23 mouse cellular contexts compared by ENCODE assay signal in the genomic region with DNA sequence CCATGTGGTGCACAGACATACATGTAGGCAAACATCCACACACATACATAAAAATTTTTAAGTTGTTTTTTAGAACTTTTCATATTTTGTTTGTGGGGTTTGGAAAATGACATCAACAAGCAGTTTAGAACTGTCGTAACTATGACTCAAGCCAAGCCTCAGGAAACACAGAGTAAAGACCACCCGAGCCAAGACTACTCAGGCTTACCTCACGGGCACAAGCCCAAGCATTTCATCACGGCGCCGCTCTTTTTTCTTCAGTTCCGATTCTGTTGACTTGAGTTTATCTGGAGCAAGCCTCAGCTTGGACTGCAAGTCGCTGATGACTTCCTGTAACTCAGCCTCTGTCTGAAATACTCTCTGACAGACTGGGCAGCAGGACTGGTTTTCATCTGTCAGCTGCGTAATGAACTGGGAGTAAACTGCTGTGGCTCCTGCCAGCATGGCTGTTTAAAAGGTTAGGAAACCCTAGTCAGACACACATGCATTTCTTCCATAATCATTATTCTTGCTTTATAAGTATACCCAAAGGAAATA. TPM values are rescaled to one million over a fixed set of nuclear protein-coding genes. Genes with fewer than 3 reads are reported as not detected.
DNase-seq lines count a peak whose midpoint lies in the region; ATAC-seq lines count a peak whose summit lies in the region.
"Had no signal": no experiment of that assay in that cellular context is flagged by ENCODE, and none has a peak within 500 bp of the region (broad histone marks: within the 10 kb centered on the region; RNA-seq: fewer than 3 reads in every experiment).

No protein-coding gene starts in this region.

- WGBS in heart, embryonic 16.5 days: 40% methylated on average over 9 of the region's 9 CpGs
- 62% methylated on average over 9 of the region's 9 CpGs for WGBS in lung, embryonic 15.5 days
- WGBS in forebrain, embryonic 12.5 days: 93% methylated on average over 9 of the region's 9 CpGs

- DNase-seq in 416B (ENCODE audit: low read depth): peak; percentile 19
- DNase-seq in gonadal fat pad, adult 2 months (ENCODE audit: low read depth): peak; percentile 36
- no peak for DNase-seq in left cerebral cortex, adult 18-20 months (ENCODE audit: low spot score in 2 of 2)
- no peak for DNase-seq in cerebellum, adult 18-20 months
- DNase-seq: adrenal gland, postnatal 36 days; cerebellum, postnatal 25 days; retina, postnatal 1 day; spleen, adult 18-20 months had no signal

- no peak overlapping the region for H3K9ac ChIP-seq in heart, embryonic 16.5 days (ENCODE audit: low read length)
- H3K9ac ChIP-seq in lung, embryonic 15.5 days: no peak overlapping the region
- no peak overlapping the region for H3K9ac ChIP-seq in forebrain, embryonic 12.5 days
- H3K9ac ChIP-seq: hindbrain, embryonic 13.5 days had no signal

- H3K27me3 ChIP-seq in heart, embryonic 16.5 days (ENCODE audit: control insufficient read depth, insufficient read depth, low read length): no peaks in the 10 kb centered on the region
- no peaks in the 10 kb centered on the region for H3K27me3 ChIP-seq in lung, embryonic 15.5 days
- no peaks in the 10 kb centered on the region for H3K27me3 ChIP-seq in forebrain, embryonic 12.5 days
- H3K27me3 ChIP-seq: hindbrain, embryonic 13.5 days had no signal

- no peaks in the 10 kb centered on the region for H3K9me3 ChIP-seq in heart, embryonic 16.5 days (replicated peaks; ENCODE audit: control insufficient read depth, low read length)
- H3K9me3 ChIP-seq in lung, embryonic 15.5 days: no peaks in the 10 kb centered on the region
- no peaks in the 10 kb centered on the region for H3K9me3 ChIP-seq in forebrain, embryonic 12.5 days
- H3K9me3 ChIP-seq: G1E; hindbrain, embryonic 13.5 days had no signal

- peak overlapping the region; percentile 32; the same call in 1 of the 2 replicates for H3K4me2 ChIP-seq in heart, embryonic 16.5 days (ENCODE audit: low read depth, low read length)
- H3K4me2 ChIP-seq in lung, embryonic 15.5 days: no peak overlapping the region
- no peak overlapping the region for H3K4me2 ChIP-seq in forebrain, embryonic 12.5 days
- H3K4me2 ChIP-seq: hindbrain, embryonic 13.5 days had no signal

- peaks cover 13% of the 10 kb centered on the region for H3K36me3 ChIP-seq in heart, embryonic 16.5 days (ENCODE audit: control insufficient read depth, insufficient read depth)
- peaks cover 35% of the 10 kb centered on the region for H3K36me3 ChIP-seq in lung, embryonic 15.5 days
- H3K36me3 ChIP-seq in forebrain, embryonic 12.5 days (replicated peaks): peaks cover 19% of the 10 kb centered on the region; the same call in 1 of the 2 replicates

- ATAC-seq in heart, embryonic 16.5 days (replicated peaks; ENCODE audit: extremely low read depth, insufficient read depth, low FRiP score): peak; percentile 73
- peak; percentile 67; the same call in 1 of the 2 replicates for ATAC-seq in lung, embryonic 15.5 days (ENCODE audit: borderline replicate concordance, extremely low read depth, low FRiP score, low TSS enrichment)
- no peak for ATAC-seq in forebrain, embryonic 12.5 days (ENCODE audit: low FRiP score)
- no peak for ATAC-seq in erythroid progenitor cell, adult 5-6 weeks (replicated peaks; ENCODE audit: low FRiP score, poor library complexity, severe bottlenecking)
- ATAC-seq: intestine, postnatal 0 days had no signal

- peaks cover 15% of the 10 kb centered on the region for H3K4me1 ChIP-seq in heart, embryonic 16.5 days (ENCODE audit: control insufficient read depth, insufficient read depth, low read length)
- peaks cover 8% of the 10 kb centered on the region; the same call in 1 of the 2 replicates for H3K4me1 ChIP-seq in lung, embryonic 15.5 days
- H3K4me1 ChIP-seq in forebrain, embryonic 12.5 days: no peaks in the 10 kb centered on the region
- H3K4me1 ChIP-seq: hindbrain, embryonic 13.5 days had no signal

- H3K4me3 ChIP-seq in heart, embryonic 16.5 days (ENCODE audit: low read length): no peak overlapping the region
- H3K4me3 ChIP-seq in lung, embryonic 15.5 days: no peak overlapping the region
- H3K4me3 ChIP-seq in forebrain, embryonic 12.5 days (replicated peaks): no peak overlapping the region
- H3K4me3 ChIP-seq: hindbrain, embryonic 13.5 days; layer of hippocampus, adult 2 months had no signal

- peak overlapping the region; percentile 83 for H3K27ac ChIP-seq in heart, embryonic 16.5 days (ENCODE audit: low read length)
- peak overlapping the region; percentile 55 for H3K27ac ChIP-seq in lung, embryonic 15.5 days
- no peak overlapping the region for H3K27ac ChIP-seq in forebrain, embryonic 12.5 days
- H3K27ac ChIP-seq: hindbrain, embryonic 13.5 days; layer of hippocampus, adult 2 months had no signal

RNA-seq across cellular contexts. Expression of gene Rad50, which starts 24.1 kb away (rescaled TPM):
- 7.4 and 8.7 TPM in 2 replicates for polyA plus RNA-seq in gonadal fat pad, adult 2 months (2012; rRNA removed)
- polyA plus RNA-seq in heart, embryonic 16.5 days (2015; fragmentation: Nextera tagmentation; extraction: Ambion mirVana): 19.9 and 23.9 TPM in 2 replicates
- 33.4 and 33.5 TPM in 2 replicates for polyA plus RNA-seq in lung, embryonic 15.5 days (2015; fragmentation: Nextera tagmentation; extraction: Ambion mirVana)
- total RNA-seq in left cerebral cortex, adult 18-20 months (2021): 10 to 100 TPM; 11.1 to 13.1 TPM
- 23.4 and 24.6 TPM in 2 replicates for polyA plus RNA-seq in forebrain, embryonic 12.5 days (2016; fragmentation: Nextera tagmentation; extraction: Ambion mirVana)
- 23.1 and 46.5 TPM in 2 replicates for total RNA-seq in erythroid progenitor cell, adult 5-6 weeks (2015; ENCODE audit: low replicate concordance)
- 26.7 and 30.7 TPM in 2 replicates for total RNA-seq in erythroid progenitor cell, adult 5-6 weeks (2017; ENCODE audit: low replicate concordance)

RNA-seq across cellular contexts. Expression of gene Il5, which starts 37.5 kb away (rescaled TPM):
- 0.20 TPM in 1 of 2 replicates, not detected in the other for polyA plus RNA-seq in gonadal fat pad, adult 2 months (2012; rRNA removed)
- not detected in 2 replicates for polyA plus RNA-seq in heart, embryonic 16.5 days (2015; fragmentation: Nextera tagmentation; extraction: Ambion mirVana)
- polyA plus RNA-seq in lung, embryonic 15.5 days (2015; fragmentation: Nextera tagmentation; extraction: Ambion mirVana): 0.15 TPM in 1 of 2 replicates, not detected in the other
- total RNA-seq in left cerebral cortex, adult 18-20 months (2021): not detected
- not detected in 2 replicates for polyA plus RNA-seq in forebrain, embryonic 12.5 days (2016; fragmentation: Nextera tagmentation; extraction: Ambion mirVana)
- not detected in 2 replicates for total RNA-seq in erythroid progenitor cell, adult 5-6 weeks (2015; ENCODE audit: low replicate concordance)
- total RNA-seq in erythroid progenitor cell, adult 5-6 weeks (2017; ENCODE audit: low replicate concordance): not detected in 2 replicates
- total RNA-seq: adrenal gland, postnatal 36 days; gastrocnemius, adult 8-10 months; layer of hippocampus, adult 2 months; megakaryocyte progenitor cell, adult 5-6 weeks had no signal
- polyA plus RNA-seq: embryonic facial prominence, embryonic 11.5 days; forebrain, embryonic 11.5 days; G1E; hindbrain, embryonic 13.5 days; intestine, postnatal 0 days; liver, adult 2 months; neural tube, embryonic 14.5 days had no signal

RNA-seq across cellular contexts. Expression of gene Il13, which starts 48.6 kb away (rescaled TPM):
- polyA plus RNA-seq in gonadal fat pad, adult 2 months (2012; rRNA removed): 0.41 TPM in 1 of 2 replicates, not detected in the other
- 0.24 TPM in 1 of 2 replicates, not detected in the other for polyA plus RNA-seq in heart, embryonic 16.5 days (2015; fragmentation: Nextera tagmentation; extraction: Ambion mirVana)
- polyA plus RNA-seq in lung, embryonic 15.5 days (2015; fragmentation: Nextera tagmentation; extraction: Ambion mirVana): 0.12 TPM in 1 of 2 replicates, not detected in the other
- total RNA-seq in left cerebral cortex, adult 18-20 months (2021): not detected
- polyA plus RNA-seq in forebrain, embryonic 12.5 days (2016; fragmentation: Nextera tagmentation; extraction: Ambion mirVana): not detected in 2 replicates
- not detected in 2 replicates for total RNA-seq in erythroid progenitor cell, adult 5-6 weeks (2015; ENCODE audit: low replicate concordance)
- total RNA-seq in erythroid progenitor cell, adult 5-6 weeks (2017; ENCODE audit: low replicate concordance): not detected in 2 replicates
- total RNA-seq: adrenal gland, postnatal 36 days; gastrocnemius, adult 8-10 months; layer of hippocampus, adult 2 months; left cerebral cortex, postnatal 10 days; liver, adult 2 months; megakaryocyte progenitor cell, adult 5-6 weeks had no signal
- polyA plus RNA-seq: embryonic facial prominence, embryonic 11.5 days; forebrain, embryonic 11.5 days; G1E; hindbrain, embryonic 13.5 days; intestine, postnatal 0 days; liver, adult 2 months; neural tube, embryonic 14.5 days had no signal

Comparison
In these comparisons a context has a peak if more than half of its experiments do, and no peak if none do; other contexts are left out.
1. DNase-seq: peak in 416B (single experiment) and gonadal fat pad, adult 2 months (single experiment); none in left cerebral cortex, adult 18-20 months (0 of 2) and cerebellum, adult 18-20 months (0 of 2).
2. ATAC-seq: peak in heart, embryonic 16.5 days (single experiment) and lung, embryonic 15.5 days (single experiment); none in forebrain, embryonic 12.5 days (single experiment) and erythroid progenitor cell, adult 5-6 weeks (single experiment).